Mouse (Mus musculus) liver, embryonic 13.5 days (tissue): ENCODE measurements around the gene Caln1. TPM values are rescaled to one million over a fixed set of nuclear protein-coding genes. Genes with fewer than 3 reads are reported as not detected.

ENCODE experiments used
- ATAC-seq: fragments of 200-750 bp; cut with Nextera tagmentation; 2 replicates; pipeline ENCODE4 v1.8.0; 2017; ENCODE audit warnings: low read depth, mild to moderate bottlenecking, moderate number of reproducible peaks, moderate library complexity
- DNase-seq: peaks from one replicate; pipeline ENCODE4 v3.0.0; 2022
- H3K27ac ChIP-seq: fragments of 300-500 bp; sonication (generic); 2 replicates; pipeline ENCODE4 v1.5.1; 2015; ENCODE audit warnings: moderate library complexity, mild to moderate bottlenecking, inconsistent platforms
- H3K27me3 ChIP-seq: fragments of 300-500 bp; sonication (generic); 2 replicates; pipeline ENCODE4 v1.6.1; 2015; ENCODE audit warnings: mild to moderate bottlenecking, inconsistent platforms
- H3K36me3 ChIP-seq: fragments of 300-500 bp; sonication (generic); 2 replicates; pipeline ENCODE4 v1.6.1; 2015; ENCODE audit warnings: mild to moderate bottlenecking, inconsistent platforms
- H3K4me1 ChIP-seq: fragments of 300-500 bp; sonication (generic); replicated peaks from 2 replicates; pipeline ENCODE4 v1.6.1; 2015; ENCODE audit warnings: inconsistent platforms
- H3K4me2 ChIP-seq: fragments of 300-500 bp; sonication (generic); 2 replicates; pipeline ENCODE4 v1.6.1; 2015; ENCODE audit warnings: inconsistent platforms, mild to moderate bottlenecking, moderate library complexity
- H3K4me3 ChIP-seq: fragments of 300-500 bp; sonication (generic); replicated peaks from 2 replicates; pipeline ENCODE4 v1.5.1; 2015; ENCODE audit warnings: mild to moderate bottlenecking, inconsistent platforms
- H3K9ac ChIP-seq: fragments of 300-500 bp; sonication (generic); 2 replicates; pipeline ENCODE4 v1.6.1; 2015; ENCODE audit warnings: mild to moderate bottlenecking, inconsistent platforms
- H3K9me3 ChIP-seq: fragments of 300-500 bp; sonication (generic); replicated peaks from 2 replicates; pipeline ENCODE4 v1.6.1; 2016; ENCODE audit warnings: inconsistent platforms
- WGBS: fragments of 180-500 bp; shearing (Covaris S2); methylation state at CpG from one replicate; pipeline ENCODE4 v1.1.7; 2015; ENCODE audit not compliant: insufficient replicate concordance; 5-methylcytosine and 5-hydroxymethylcytosine counted together
- polyA plus RNA-seq: library from polyadenylated mRNA; unstranded; fragments of >200 nt; fragmentation: Nextera tagmentation; extraction: Ambion mirVana; gene quantifications from 2 replicates; pipeline ENCODE4 v1.2.1, GENCODE M21; 2015

The Caln1 gene
- polyA plus RNA-seq, result not detected in 2 replicates

DNA sequence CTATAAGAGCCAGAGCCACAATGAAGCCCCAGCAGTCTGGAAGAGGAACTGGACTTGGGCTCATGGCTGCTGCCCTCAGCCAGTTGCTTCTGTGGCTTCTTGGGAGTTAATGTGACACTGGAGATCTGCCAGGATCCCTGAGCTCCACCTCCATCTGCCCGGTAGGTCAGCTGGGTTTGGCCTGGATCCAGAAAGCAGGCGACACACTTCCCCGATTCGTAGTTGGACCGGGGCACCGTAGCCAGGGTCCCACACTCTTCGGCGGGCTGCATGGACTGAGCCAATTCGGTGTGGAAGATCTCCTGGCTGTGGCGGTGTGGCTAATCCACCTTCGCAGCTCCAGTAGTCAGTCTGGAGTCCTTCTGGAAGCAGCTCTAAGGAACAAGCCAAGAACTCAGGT lies at the start of gene Caln1:
Gene Caln1 (plus strand): TSS at position 219 of the 400 bp plus-strand sequence.
- 82% methylated on average over 11 of the region's 11 CpGs for WGBS
- no peak within 1 kb of the TSS for H3K4me2 ChIP-seq
- no peak within 1 kb of the TSS for H3K4me3 ChIP-seq
- no peak for ATAC-seq
- H3K36me3 ChIP-seq, result no peaks in the 10 kb centered on the region
- no peak for DNase-seq
- H3K9me3 ChIP-seq, result 0 out of 2 replicates have a peak, but pooled peaks cover 10% of the 10 kb centered on the region
- H3K27me3 ChIP-seq, result no peaks in the 10 kb centered on the region
- no peak within 1 kb of the TSS for H3K9ac ChIP-seq
- H3K4me1 ChIP-seq, result no peaks in the 10 kb centered on the region
- H3K27ac ChIP-seq, result no peak within 1 kb of the TSS

DNA sequence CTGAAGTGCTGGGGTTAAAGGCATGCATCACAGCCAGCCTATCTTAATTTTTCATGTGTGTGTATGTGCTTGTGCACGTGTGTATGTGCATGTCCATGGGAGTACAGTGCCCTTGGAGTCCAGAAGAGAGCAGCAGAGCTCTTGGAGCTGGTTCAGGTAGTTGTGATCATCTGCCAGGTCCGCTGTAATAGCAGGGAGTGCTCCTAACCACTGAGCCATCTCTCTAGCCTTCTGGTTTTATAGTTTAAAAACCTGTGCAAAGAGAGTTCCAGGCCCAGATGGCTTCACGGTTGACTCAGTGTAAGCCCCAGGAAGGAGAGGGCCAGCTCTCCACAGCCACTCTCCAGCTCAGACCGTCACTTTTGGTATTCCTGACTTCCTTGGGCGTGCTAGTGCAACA lies 49.5 kb upstream of the Caln1 start:
- 77% methylated on average over 5 of the region's 5 CpGs for WGBS
- H3K4me3 ChIP-seq, result no peak overlapping the region
- DNase-seq, result no peak

DNA sequence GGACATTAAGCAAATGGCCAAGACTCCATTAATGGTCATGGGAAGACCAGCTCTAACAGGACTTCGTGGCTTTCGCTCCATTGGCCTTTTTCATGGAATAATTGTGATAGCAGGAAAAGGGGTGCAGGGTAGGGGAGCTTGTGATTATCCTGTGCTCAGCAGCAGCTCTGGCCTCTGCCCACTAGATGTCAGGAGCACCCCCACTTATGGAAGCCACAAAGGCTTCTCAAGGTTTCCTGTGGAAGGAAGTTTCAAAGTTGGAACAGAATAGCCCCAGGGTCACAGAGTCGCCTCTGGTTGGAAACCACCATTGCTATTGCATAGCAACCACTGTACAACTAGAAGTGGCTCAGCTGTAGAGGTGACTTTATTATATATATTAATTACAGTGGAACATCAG lies 48.8 kb upstream of the Caln1 start:
- DNase-seq (no peak), ATAC-seq (no peak)
- no peak overlapping the region for H3K9ac ChIP-seq
- H3K27ac ChIP-seq, result no peak overlapping the region
- H3K9me3 ChIP-seq, result no peaks in the 10 kb centered on the region
- no peak overlapping the region for H3K4me2 ChIP-seq
- no peaks in the 10 kb centered on the region for H3K27me3 ChIP-seq
- H3K4me3 ChIP-seq, result no peak overlapping the region
- 69% methylated on average over 3 of the region's 3 CpGs for WGBS
- no peaks in the 10 kb centered on the region; the same call in 1 of the 2 replicates for H3K4me1 ChIP-seq
- peaks cover 22% of the 10 kb centered on the region for H3K36me3 ChIP-seq

More for the DNA sequence above, 49.5 kb upstream of the Caln1 start:
- no peaks in the 10 kb centered on the region for H3K9me3 ChIP-seq
- no peaks in the 10 kb centered on the region; the same call in 1 of the 2 replicates for H3K4me1 ChIP-seq
- H3K9ac ChIP-seq, result no peak overlapping the region
- no peak overlapping the region for H3K27ac ChIP-seq
- peaks cover 15% of the 10 kb centered on the region for H3K36me3 ChIP-seq
- no peak for ATAC-seq
- H3K27me3 ChIP-seq, result no peaks in the 10 kb centered on the region
- H3K4me2 ChIP-seq, result no peak overlapping the region

DNA sequence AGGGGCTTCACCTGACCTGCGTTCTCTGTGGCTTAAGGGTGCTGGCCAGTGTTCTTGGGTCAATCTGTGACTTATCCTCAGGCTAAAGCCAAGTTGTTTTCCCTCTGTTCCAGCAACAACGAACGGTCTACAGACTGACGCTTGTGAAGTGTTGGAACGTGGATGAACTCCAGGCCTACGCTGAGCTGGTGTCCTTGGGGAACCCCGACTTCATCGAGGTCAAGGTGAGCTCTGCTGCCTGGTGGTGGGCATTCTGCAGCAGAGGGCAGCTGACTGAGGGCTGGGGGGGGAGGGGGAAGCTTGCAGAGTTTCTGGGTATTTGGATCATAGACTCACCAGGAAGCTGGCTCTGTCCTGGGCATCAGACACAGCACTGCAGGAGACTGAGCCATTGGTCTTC lies 43.8 kb upstream of the Caln1 start:
- WGBS, result 87% methylated on average over 8 of the region's 8 CpGs
- peaks cover 36% of the 10 kb centered on the region for H3K36me3 ChIP-seq
- ATAC-seq (no peak), DNase-seq (no peak)
- no peaks in the 10 kb centered on the region for H3K9me3 ChIP-seq
- no peak overlapping the region for H3K4me3 ChIP-seq
- H3K27ac ChIP-seq, result no peak overlapping the region
- H3K9ac ChIP-seq, result no peak overlapping the region
- H3K4me1 ChIP-seq, result no peaks in the 10 kb centered on the region; the same call in 1 of the 2 replicates
- H3K4me2 ChIP-seq, result no peak overlapping the region
- no peaks in the 10 kb centered on the region for H3K27me3 ChIP-seq

DNA sequence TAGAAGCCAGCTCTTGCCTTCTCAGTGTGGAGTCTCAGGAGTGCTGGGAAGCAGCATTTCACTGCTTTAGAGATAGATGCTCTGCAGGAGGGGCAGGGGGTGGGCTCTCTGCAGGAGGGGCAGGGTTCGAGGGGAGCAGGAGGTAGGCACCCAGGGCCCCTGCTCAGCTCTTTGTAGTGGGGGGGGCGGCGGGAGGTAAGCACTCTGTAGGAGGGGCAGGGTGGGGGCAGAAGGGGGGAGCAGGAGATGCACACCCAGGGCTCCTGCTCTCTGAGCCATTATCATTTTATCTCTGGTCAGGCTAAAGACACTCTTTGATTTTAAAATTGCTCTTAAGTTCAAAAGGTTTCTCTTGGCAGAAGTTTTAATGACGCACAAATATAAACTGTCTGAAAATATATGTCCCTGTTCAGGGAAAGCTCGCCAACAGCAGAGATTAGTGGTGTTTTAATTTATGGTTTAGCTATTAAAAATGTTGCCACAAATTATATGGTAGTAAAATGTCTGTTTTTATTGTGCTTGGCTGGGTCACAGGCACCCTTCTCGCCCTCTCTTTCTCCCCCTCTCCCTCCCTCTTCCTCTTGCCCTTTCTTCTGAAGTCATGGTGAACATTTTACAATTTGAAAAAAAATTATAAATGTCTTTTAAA lies 41.5 kb upstream of the Caln1 start:
- no peak overlapping the region for H3K9ac ChIP-seq
- H3K4me1 ChIP-seq, result no peaks in the 10 kb centered on the region
- H3K36me3 ChIP-seq, result peaks cover 36% of the 10 kb centered on the region
- no peak for ATAC-seq
- no peak overlapping the region for H3K4me3 ChIP-seq
- no peak overlapping the region for H3K4me2 ChIP-seq
- H3K9me3 ChIP-seq, result no peaks in the 10 kb centered on the region
- no peaks in the 10 kb centered on the region for H3K27me3 ChIP-seq
- 76% methylated on average over 6 of the region's 6 CpGs for WGBS
- DNase-seq, result no peak
- no peak overlapping the region for H3K27ac ChIP-seq

DNA sequence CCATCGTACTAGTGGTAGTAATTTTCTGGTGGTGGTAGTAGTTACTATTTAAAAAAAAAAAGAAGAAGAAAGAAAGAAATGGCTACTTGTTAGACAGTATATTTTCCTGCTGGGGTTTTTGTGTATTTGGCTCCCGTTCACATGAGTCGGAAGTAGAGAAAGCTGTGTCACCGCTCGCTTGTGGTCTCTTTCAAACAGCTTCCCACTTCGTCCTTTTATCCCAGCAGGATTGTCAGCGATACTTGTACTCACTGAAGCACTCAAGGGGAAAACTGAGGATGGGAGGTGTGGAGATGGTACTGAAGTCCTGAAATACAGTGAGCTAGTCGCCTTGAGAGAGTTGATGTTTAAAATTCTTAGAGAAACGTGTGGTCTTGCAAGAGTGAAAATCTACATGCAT lies 40.9 kb upstream of the Caln1 start:
- Histone ChIP-seq H3K4me2 (no peak overlapping the region), H3K4me3 (no peak overlapping the region), H3K9ac (no peak overlapping the region), H3K4me1 (no peaks in the 10 kb centered on the region), H3K27ac (no peak overlapping the region), H3K36me3 (peaks cover 36% of the 10 kb centered on the region), H3K27me3 (no peaks in the 10 kb centered on the region), H3K9me3 (no peaks in the 10 kb centered on the region)
- no peak for ATAC-seq
- DNase-seq, result no peak
- WGBS, result 85% methylated on average over 9 of the region's 9 CpGs

DNA sequence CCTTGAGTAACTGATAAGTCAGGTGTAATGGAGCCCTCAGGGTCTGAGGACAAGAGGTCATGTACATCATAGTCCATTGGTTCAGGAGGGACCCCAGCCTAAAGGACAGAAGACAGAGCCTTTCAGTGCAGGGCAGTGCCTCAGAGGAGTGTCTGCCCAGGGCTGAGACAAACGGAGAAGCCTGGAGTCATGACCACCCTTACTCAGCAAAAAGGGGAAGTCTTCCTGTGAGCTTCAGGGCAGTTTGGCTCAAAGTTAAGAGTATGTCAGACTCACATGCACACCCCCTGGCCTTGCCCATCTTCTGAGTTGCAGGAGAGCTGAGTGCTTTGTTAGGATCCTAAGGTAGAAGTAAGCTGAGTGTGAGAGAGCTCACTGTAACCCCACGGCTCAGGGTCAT lies 39.4 kb upstream of the Caln1 start:
- Histone ChIP-seq H3K4me1 (no peaks in the 10 kb centered on the region), H3K36me3 (peaks cover 34% of the 10 kb centered on the region), H3K27ac (no peak overlapping the region), H3K4me3 (no peak overlapping the region), H3K9ac (no peak overlapping the region), H3K27me3 (no peaks in the 10 kb centered on the region), H3K9me3 (no peaks in the 10 kb centered on the region), H3K4me2 (no peak overlapping the region)
- ATAC-seq (no peak), DNase-seq (no peak)
- WGBS, result 53% methylated on average over 2 of the region's 2 CpGs

DNA sequence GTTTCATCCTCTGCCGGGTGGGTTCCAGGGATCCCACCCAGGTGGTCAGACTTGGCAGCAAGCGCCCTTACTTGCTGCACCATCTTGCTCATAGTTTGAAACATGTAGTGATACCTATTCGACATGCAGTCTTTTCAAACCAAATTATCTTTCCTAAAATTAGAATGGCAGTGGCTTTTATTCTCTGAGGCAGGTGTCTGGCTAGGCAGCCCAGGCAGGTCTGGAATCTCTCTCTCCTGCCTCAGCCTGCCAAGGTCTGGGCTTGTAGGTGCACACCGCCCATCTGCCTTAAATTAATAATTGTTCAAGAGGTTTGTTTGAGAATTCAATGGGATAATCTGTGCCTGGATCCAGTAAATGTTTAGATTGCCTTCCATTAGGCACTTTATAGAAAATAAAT lies 38.5 kb upstream of the Caln1 start:
- Histone ChIP-seq H3K36me3 (peaks cover 34% of the 10 kb centered on the region), H3K27me3 (no peaks in the 10 kb centered on the region), H3K9me3 (no peaks in the 10 kb centered on the region), H3K4me2 (no peak overlapping the region), H3K4me1 (no peaks in the 10 kb centered on the region), H3K27ac (no peak overlapping the region), H3K4me3 (no peak overlapping the region), H3K9ac (no peak overlapping the region)
- 76% methylated on average over 4 of the region's 4 CpGs for WGBS
- DNase-seq (no peak), ATAC-seq (no peak)

DNA sequence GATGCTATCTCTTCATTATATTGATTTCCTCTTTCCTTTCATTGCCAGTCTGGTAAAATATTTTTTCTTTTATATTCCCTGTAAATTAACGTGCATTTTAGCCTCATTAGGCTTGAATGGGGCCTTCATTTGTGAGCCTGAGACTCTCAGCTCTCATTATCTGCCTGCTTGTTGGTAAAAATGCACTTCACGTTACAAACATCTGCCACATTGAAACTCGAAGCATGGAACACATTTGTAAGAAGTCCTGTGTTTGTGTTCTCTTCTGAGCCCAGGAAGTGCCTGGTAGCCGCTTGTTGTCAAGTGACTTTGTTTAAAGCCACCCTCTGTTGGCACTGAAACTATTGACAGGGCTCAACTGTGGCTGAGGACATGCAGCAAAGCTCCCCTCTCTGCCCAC lies 38.0 kb upstream of the Caln1 start:
- H3K9me3 ChIP-seq, result no peaks in the 10 kb centered on the region
- DNase-seq, result no peak
- WGBS, result 78% methylated on average over 4 of the region's 4 CpGs
- no peak overlapping the region for H3K4me2 ChIP-seq
- no peaks in the 10 kb centered on the region for H3K4me1 ChIP-seq
- H3K36me3 ChIP-seq, result peaks cover 35% of the 10 kb centered on the region
- H3K4me3 ChIP-seq, result no peak overlapping the region
- H3K27me3 ChIP-seq, result no peaks in the 10 kb centered on the region
- no peak overlapping the region for H3K27ac ChIP-seq
- H3K9ac ChIP-seq, result no peak overlapping the region
- ATAC-seq, result no peak

DNA sequence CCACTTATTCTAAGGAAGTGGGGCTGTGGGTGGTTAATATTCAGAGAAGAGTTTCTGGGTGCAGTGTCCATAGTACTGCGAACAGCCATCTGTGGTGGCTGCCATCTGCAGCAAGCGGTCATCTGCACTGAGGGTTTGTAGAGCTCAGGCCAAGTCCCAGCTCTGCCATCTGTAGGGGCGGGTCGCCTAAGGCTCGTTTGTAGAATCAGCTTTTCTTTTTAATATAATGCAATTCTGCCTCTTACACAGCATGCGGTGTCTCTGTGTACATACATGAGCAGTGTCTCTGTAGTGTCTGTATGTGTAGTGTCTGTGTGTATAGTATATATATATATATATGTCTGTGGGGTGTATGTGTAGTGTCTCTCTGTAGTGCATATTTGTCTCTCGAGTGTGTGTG lies 35.7 kb upstream of the Caln1 start:
- WGBS, result 89% methylated on average over 7 of the region's 7 CpGs

DNA sequence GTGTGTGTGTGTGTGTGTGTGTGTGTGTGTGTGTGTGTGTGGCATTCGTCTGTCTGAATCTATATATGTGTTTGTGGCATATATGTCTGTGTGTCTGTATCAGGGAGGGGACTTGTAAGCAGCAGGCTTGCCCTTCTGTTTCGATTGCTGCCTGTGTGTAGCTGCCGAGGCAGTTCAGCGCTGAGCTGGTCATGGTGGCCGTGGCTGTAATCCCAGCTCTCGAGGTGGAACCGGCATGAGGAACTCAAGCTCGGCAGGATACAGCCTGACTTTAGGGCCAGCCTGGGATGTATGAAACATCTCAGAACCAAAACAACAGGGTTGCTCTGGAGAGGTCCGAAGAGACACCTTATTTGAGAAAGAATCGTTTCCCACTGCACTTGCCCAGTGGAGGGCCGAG lies 35.3 kb upstream of the Caln1 start:
- Histone ChIP-seq H3K36me3 (peaks cover 45% of the 10 kb centered on the region), H3K9ac (no peak overlapping the region), H3K4me3 (no peak overlapping the region), H3K27ac (no peak overlapping the region), H3K4me2 (no peak overlapping the region), H3K9me3 (no peaks in the 10 kb centered on the region), H3K27me3 (no peaks in the 10 kb centered on the region), H3K4me1 (no peaks in the 10 kb centered on the region)
- ATAC-seq, result no peak
- DNase-seq, result no peak
- WGBS, result 89% methylated on average over 11 of the region's 11 CpGs

More for the DNA sequence above, 35.7 kb upstream of the Caln1 start:
- Histone ChIP-seq H3K27me3 (no peaks in the 10 kb centered on the region), H3K4me2 (no peak overlapping the region), H3K9ac (no peak overlapping the region), H3K4me3 (no peak overlapping the region), H3K36me3 (peaks cover 48% of the 10 kb centered on the region), H3K27ac (no peak overlapping the region), H3K9me3 (no peaks in the 10 kb centered on the region), H3K4me1 (no peaks in the 10 kb centered on the region)
- ATAC-seq (no peak), DNase-seq (no peak)

DNA sequence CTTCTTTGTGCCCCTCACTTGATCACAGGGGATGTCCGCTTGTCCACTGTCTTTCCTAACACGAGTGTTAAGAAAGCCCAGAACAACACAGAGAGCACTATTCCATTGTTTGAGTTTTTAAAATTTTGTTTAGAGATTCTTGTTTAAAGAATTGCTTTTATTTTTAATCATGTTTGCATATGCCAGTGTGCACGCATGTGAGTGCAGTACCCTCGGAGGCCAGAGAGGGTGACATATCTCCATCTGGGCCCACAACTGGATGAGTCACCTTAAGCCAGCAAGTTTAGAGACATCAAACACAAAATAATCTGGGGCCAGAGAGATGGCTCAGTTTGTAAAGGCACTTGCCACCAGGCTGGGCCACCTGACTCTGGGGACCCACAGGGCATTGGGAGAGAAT lies 33.8 kb upstream of the Caln1 start:
- Histone ChIP-seq H3K36me3 (peaks cover 44% of the 10 kb centered on the region), H3K4me2 (no peak overlapping the region), H3K27me3 (no peaks in the 10 kb centered on the region), H3K9me3 (no peaks in the 10 kb centered on the region), H3K9ac (no peak overlapping the region), H3K27ac (no peak overlapping the region), H3K4me1 (no peaks in the 10 kb centered on the region), H3K4me3 (no peak overlapping the region)
- 87% methylated on average over 4 of the region's 4 CpGs for WGBS
- DNase-seq, result no peak
- no peak for ATAC-seq
